Mouse (Mus musculus): Measurements from ENCODE around the gene Jag2.

DNA sequence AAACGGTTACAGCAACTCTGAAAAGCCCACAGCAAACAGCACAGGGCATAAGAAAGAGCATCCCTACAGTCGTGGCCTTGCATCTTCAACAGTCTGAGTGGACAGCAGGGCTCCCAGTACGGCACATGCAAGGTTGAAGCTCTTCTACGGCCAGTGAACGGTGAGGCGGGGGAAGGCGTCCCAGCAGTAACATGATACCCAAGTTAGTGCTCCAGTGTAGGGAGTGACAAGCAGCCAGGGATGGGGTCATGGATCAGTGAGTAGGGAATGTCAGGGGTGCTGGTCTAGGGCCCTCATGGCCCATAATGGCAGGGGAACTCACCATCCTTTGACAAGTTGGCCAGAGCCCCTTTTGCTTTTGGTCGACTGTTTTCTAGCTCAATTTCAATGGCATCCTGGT is 39.4 kb upstream of the Jag2 start:
- TF ChIP-seq HCFC1 (IDR thresholded peaks at IDR 0.05; ENCODE audit: borderline replicate concordance, insufficient read depth, low read length) (no peak), MAFK (IDR thresholded peaks at IDR 0.05; ENCODE audit: insufficient read depth, low read depth, low read length) (no peak), CHD2 (IDR thresholded peaks at IDR 0.05; ENCODE audit: low read depth, low read length) (no peak), ZNF384 (IDR thresholded peaks at IDR 0.05; ENCODE audit: low read depth, low read length) (no peak)

Data from ES-E14 (cell line).